Mouse (Mus musculus) left cerebral cortex, adult 18-20 months (tissue): ENCODE results near the gene Fhl4. TPM values are rescaled to one million over a fixed set of nuclear protein-coding genes. Genes with fewer than 3 reads are reported as not detected.

Experiments used
- total RNA-seq, 2 experiments: library from RNA; stranded (reverse); gene quantifications; 2 replicates each; pipeline ENCODE4 v1.2.3; 2021

Fhl4 gene
- total RNA-seq, 2 experiments from 2014 or later = 0.45 to 0.70 TPM

Other genes starting within 250 kb of the Fhl4 start
- 10 to 100 TPM; 63.5 to 65.4 TPM for gene Ric8b, start 184.9 kb downstream of the Fhl4 start, total RNA-seq
- gene Tmem263, start 132 bp upstream of the Fhl4 start, total RNA-seq = 10 to 100 TPM; 37.8 to 43.6 TPM
- gene Mterf2, start 25.5 kb upstream of the Fhl4 start, total RNA-seq = 10 to 100 TPM; 16.6 to 18.2 TPM
- 10 to 100 TPM; 23.9 to 33.3 TPM for gene Cry1, start 82.6 kb upstream of the Fhl4 start, total RNA-seq